8 mouse cellular contexts compared by ENCODE assay signal in the genomic region with DNA sequence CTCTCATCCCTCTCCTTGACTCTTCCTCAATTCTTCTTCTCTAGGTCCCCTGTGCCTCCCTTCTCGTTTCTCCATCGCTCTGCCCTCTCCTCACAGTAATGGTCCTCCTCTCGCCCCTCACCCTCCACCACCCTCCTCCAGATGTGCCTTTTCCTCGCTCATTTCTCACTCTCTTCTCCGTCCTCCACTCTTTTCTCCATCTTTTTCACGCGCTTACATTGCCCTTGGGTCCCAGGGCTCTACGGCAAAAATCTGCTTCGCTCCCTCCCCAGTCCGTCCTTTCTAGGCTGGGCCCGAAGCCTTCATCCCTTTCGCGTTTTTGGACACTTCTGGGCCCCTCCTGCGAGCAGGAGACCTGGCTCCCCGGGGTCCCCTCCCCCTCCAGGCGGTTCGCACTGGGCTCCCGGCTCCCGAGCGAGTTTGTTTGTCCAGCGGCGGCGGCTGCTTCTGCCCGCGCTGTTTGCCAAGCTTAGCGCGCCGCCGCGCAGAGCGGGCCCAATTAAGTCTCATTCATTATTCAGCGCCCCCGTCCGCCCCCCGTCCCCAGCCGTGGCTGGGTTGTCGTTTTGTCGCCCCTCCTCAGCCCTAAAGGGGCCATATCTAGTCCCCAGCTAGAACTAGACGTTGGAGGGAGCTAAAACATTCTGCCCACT. TPM values are rescaled to one million over a fixed set of nuclear protein-coding genes. Genes with fewer than 3 reads are reported as not detected.
DNase-seq lines count a peak whose midpoint lies in the region; ATAC-seq and TF ChIP-seq lines count a peak whose summit lies in the region.

No protein-coding gene starts in this region.

- no peak for ATAC-seq in limb, embryonic 14.5 days (ENCODE audit: low FRiP score, low read depth)

- intact Hi-C loops in heart, postnatal 14 days (cut with DNase I): loop anchor here (5.0 kb wide), 1 partner anchor 169 kb away; no protein-coding TSS in a partner anchor

- no peaks in the 10 kb centered on the region for H3K79me2 ChIP-seq in myocyte (ENCODE audit: control insufficient read depth, insufficient read depth)

- H3K9me3 ChIP-seq in E14TG2a.4 (ENCODE audit: low read length): no peaks in the 10 kb centered on the region
- no peaks in the 10 kb centered on the region for H3K9me3 ChIP-seq in limb, embryonic 14.5 days (ENCODE audit: control insufficient read depth, low read length)

- no peak overlapping the region for H3K27ac ChIP-seq in limb, embryonic 14.5 days (replicated peaks; ENCODE audit: low read depth, low read length)

- no peak overlapping the region for H3ac ChIP-seq in myocyte (ENCODE audit: control insufficient read depth, insufficient read length)

- 1% methylated on average over 39 of the region's 39 CpGs for WGBS in limb, embryonic 14.5 days

- no peak for TF ChIP-seq POLR2A in limb, embryonic 14.5 days (IDR thresholded peaks at IDR 0.05; ENCODE audit: borderline replicate concordance, extremely low read depth, insufficient read depth, insufficient read length)
- no peak for TF ChIP-seq POLR2A in myocyte (IDR thresholded peaks at IDR 0.05; ENCODE audit: insufficient read length, low read depth)

- peaks cover 62% of the 10 kb centered on the region for H3K27me3 ChIP-seq in E14TG2a.4 (ENCODE audit: insufficient read depth, low read length)
- peaks cover 65% of the 10 kb centered on the region for H3K27me3 ChIP-seq in limb, embryonic 14.5 days (ENCODE audit: control insufficient read depth, insufficient read depth, low read length)
- peaks cover 45% of the 10 kb centered on the region for H3K27me3 ChIP-seq in myocyte (ENCODE audit: control insufficient read depth, insufficient read depth, insufficient read length)

- H3K4me1 ChIP-seq in E14TG2a.4 (replicated peaks; ENCODE audit: low read depth, low read length): peaks cover 73% of the 10 kb centered on the region
- H3K4me1 ChIP-seq in limb, embryonic 14.5 days (ENCODE audit: control insufficient read depth, insufficient read depth, low read length): peaks cover 34% of the 10 kb centered on the region

- 0 out of 2 replicates have a peak overlapping the region, but pooled peaks have one; percentile 25 for H3K9ac ChIP-seq in limb, embryonic 14.5 days (ENCODE audit: low read depth, low read length, severe bottlenecking)

- peak overlapping the region; percentile 85 for H3K4me2 ChIP-seq in limb, embryonic 14.5 days (replicated peaks; ENCODE audit: low read depth, low read length, severe bottlenecking)
- peak overlapping the region; percentile 98 for H3K4me2 ChIP-seq in myocyte (ENCODE audit: low read depth)

- H3K4me3 ChIP-seq in E14TG2a.4 (replicated peaks; ENCODE audit: low read length) (peak overlapping the region; percentile 71), myocyte (peak overlapping the region; percentile 1)
- peak overlapping the region; percentile 41 for H3K4me3 ChIP-seq in limb, embryonic 14.5 days (replicated peaks; ENCODE audit: low read length)

- H3K36me3 ChIP-seq in E14TG2a.4 (ENCODE audit: insufficient read depth, low read length): 0 out of 2 replicates have a peak, but pooled peaks cover 4% of the 10 kb centered on the region
- H3K36me3 ChIP-seq in limb, embryonic 14.5 days (ENCODE audit: control insufficient read depth, insufficient read depth, low read length): no peaks in the 10 kb centered on the region
- no peaks in the 10 kb centered on the region for H3K36me3 ChIP-seq in myocyte (ENCODE audit: control insufficient read depth, insufficient read depth)

- no peak for TF ChIP-seq CTCF in E14TG2a.4 (conservative IDR thresholded peaks at IDR 0.05; ENCODE audit: low read length)

- peak; percentile 23 for DNase-seq in R1 (ENCODE audit: low read depth, low spot score)
- DNase-seq in heart, postnatal 14 days: peak; percentile 45 to 50
- DNase-seq in limb, embryonic 14.5 days (ENCODE audit: low spot score): no peak
- no peak for DNase-seq in layer of hippocampus, adult 9-11 months
- no peak for DNase-seq in thymus, postnatal 25 days
- no peak for DNase-seq in thymus, postnatal 36 days

TF ChIP-seq in myocyte, 11 proteins besides CTCF, POLR2A, EP300 and RAD21:
- TF ChIP-seq MAX (IDR thresholded peaks at IDR 0.05; ENCODE audit: low read depth) (no peak), SRF (IDR thresholded peaks at IDR 0.05; ENCODE audit: control insufficient read depth, insufficient read length, low read depth) (no peak), TCF3 (IDR thresholded peaks at IDR 0.05; ENCODE audit: insufficient read length, low read depth) (no peak), USF1 (IDR thresholded peaks at IDR 0.05; ENCODE audit: low read depth) (no peak), POLR2AphosphoS2 (IDR thresholded peaks at IDR 0.05; ENCODE audit: insufficient read length, low read depth) (no peak), MYOG (IDR thresholded peaks at IDR 0.05; ENCODE audit: control insufficient read depth in 1 of 3, insufficient read depth in 1 of 3, insufficient read length in 2 of 3, low read depth in 2 of 3) (no peak), REST (IDR thresholded peaks at IDR 0.05; ENCODE audit: insufficient read depth, insufficient read length) (no peak), CEBPB (IDR thresholded peaks at IDR 0.05; ENCODE audit: insufficient read depth, poor library complexity, severe bottlenecking) (no peak), TCF12 (IDR thresholded peaks at IDR 0.05; ENCODE audit: insufficient read depth, poor library complexity, severe bottlenecking) (no peak), MYOD1 (IDR thresholded peaks at IDR 0.05; ENCODE audit: control insufficient read depth in 1 of 3, insufficient read length in 2 of 3, low read depth in 2 of 3) (no peak), E2F4 (IDR thresholded peaks at IDR 0.05; ENCODE audit: insufficient read depth) (no peak)

RNA-seq across cellular contexts. Expression of a gene that starts 5.0 kb away (rescaled TPM):
- under 1 TPM; 0.27 to 0.45 TPM for total RNA-seq in heart, postnatal 14 days (2021)
- polyA plus RNA-seq in limb, embryonic 14.5 days (2012; rRNA removed): 0.87 and 1.7 TPM in 2 replicates
- polyA plus RNA-seq in limb, embryonic 14.5 days (2014; fragmentation: Nextera tagmentation; extraction: Ambion mirVana): 0.11 and 0.37 TPM in 2 replicates
- 0.78 TPM for polyA plus RNA-seq in myocyte (2012; fragmentation: generic; extraction: Trizol)

RNA-seq across cellular contexts. Expression of a gene that starts 10.3 kb away (rescaled TPM):
- total RNA-seq in heart, postnatal 14 days (2021): not detected
- polyA plus RNA-seq in limb, embryonic 14.5 days (2012; rRNA removed): 0.13 TPM in 1 of 2 replicates, not detected in the other
- polyA plus RNA-seq in limb, embryonic 14.5 days (2014; fragmentation: Nextera tagmentation; extraction: Ambion mirVana): not detected in 2 replicates
- polyA plus RNA-seq in myocyte (2012; fragmentation: generic; extraction: Trizol): 0.10 TPM

RNA-seq across cellular contexts. Expression of a gene that starts 23.6 kb away (rescaled TPM):
- 1 to 10 TPM; 2.1 to 2.2 TPM for total RNA-seq in heart, postnatal 14 days (2021)
- 41.5 and 51.3 TPM in 2 replicates for polyA plus RNA-seq in limb, embryonic 14.5 days (2012; rRNA removed)
- 20.3 and 22.1 TPM in 2 replicates for polyA plus RNA-seq in limb, embryonic 14.5 days (2014; fragmentation: Nextera tagmentation; extraction: Ambion mirVana)
- 18.6 TPM for polyA plus RNA-seq in myocyte (2012; fragmentation: generic; extraction: Trizol)

RNA-seq across cellular contexts. Expression of a gene that starts 27.8 kb away (rescaled TPM):
- 10 to 100 TPM; 11.4 to 12.3 TPM for total RNA-seq in heart, postnatal 14 days (2021)
- polyA plus RNA-seq in limb, embryonic 14.5 days (2012; rRNA removed): 47.1 and 48.4 TPM in 2 replicates
- polyA plus RNA-seq in limb, embryonic 14.5 days (2014; fragmentation: Nextera tagmentation; extraction: Ambion mirVana): 39.7 and 41.7 TPM in 2 replicates
- polyA plus RNA-seq in myocyte (2012; fragmentation: generic; extraction: Trizol): 39.1 TPM

RNA-seq across cellular contexts. Expression of a gene that starts 43.0 kb away (rescaled TPM):
- total RNA-seq in heart, postnatal 14 days (2021): under 1 TPM; 0.44 to 0.86 TPM
- polyA plus RNA-seq in limb, embryonic 14.5 days (2012; rRNA removed): 2.7 and 4.2 TPM in 2 replicates
- polyA plus RNA-seq in limb, embryonic 14.5 days (2014; fragmentation: Nextera tagmentation; extraction: Ambion mirVana): 1.3 and 1.7 TPM in 2 replicates
- polyA plus RNA-seq in myocyte (2012; fragmentation: generic; extraction: Trizol): 0.98 TPM

Comparison
In these comparisons a context has a peak if more than half of its experiments do, and no peak if none do; other contexts are left out.
1. H3K4me3 ChIP-seq: peak in every context shown above with its lines; median percentile 71 in E14TG2a.4; 41 in limb, embryonic 14.5 days; 1 in myocyte.
2. DNase-seq: peak in R1 (single experiment) and heart, postnatal 14 days (2 of 2); none in limb, embryonic 14.5 days (single experiment), layer of hippocampus, adult 9-11 months (single experiment), thymus, postnatal 25 days (single experiment) and thymus, postnatal 36 days (0 of 2).